Mouse (Mus musculus) ES-Bruce4 (cell line): ENCODE results near the gene Wnt6. TPM values are rescaled to one million over a fixed set of nuclear protein-coding genes. Genes with fewer than 3 reads are reported as not detected.

Experiments used
- H3K27ac ChIP-seq: 2 replicates; pipeline ENCODE4 v1.5.1; 2012; ENCODE audit warnings: low read length, inconsistent platforms; ENCODE audit not compliant: insufficient read depth
- H3K27me3 ChIP-seq: 2 replicates; pipeline ENCODE4 v1.6.1; 2012; ENCODE audit warnings: mild to moderate bottlenecking, low read length, inconsistent platforms; ENCODE audit not compliant: control insufficient read depth, poor library complexity, insufficient read depth, severe bottlenecking
- H3K36me3 ChIP-seq: 2 replicates; pipeline ENCODE4 v1.6.1; 2012; ENCODE audit warnings: inconsistent platforms, mild to moderate bottlenecking, low read length, moderate library complexity; ENCODE audit not compliant: control insufficient read depth, poor library complexity, insufficient read depth, severe bottlenecking
- H3K4me1 ChIP-seq: one replicate; pipeline ENCODE4 v1.8.1; 2011; ENCODE audit warnings: low read length; ENCODE audit not compliant: control insufficient read depth, insufficient read depth
- H3K4me3 ChIP-seq: 2 replicates; pipeline ENCODE4 v1.5.1; 2011; ENCODE audit warnings: low read depth, mild to moderate bottlenecking, low read length
- H3K9ac ChIP-seq: 2 replicates; pipeline ENCODE4 v1.6.1; 2012; ENCODE audit warnings: low read depth, mild to moderate bottlenecking, inconsistent platforms; ENCODE audit not compliant: poor library complexity, severe bottlenecking
- H3K9me3 ChIP-seq: replicated peaks from 2 replicates; pipeline ENCODE4 v1.6.1; 2012; ENCODE audit warnings: mild to moderate bottlenecking, low read length, inconsistent platforms; ENCODE audit not compliant: control insufficient read depth, poor library complexity, insufficient read depth, severe bottlenecking
- CTCF ChIP-seq: IDR thresholded peaks from one replicate; pipeline ENCODE4 v1.8.1; 2011; ENCODE audit warnings: low read depth, low read length
- EP300 ChIP-seq: IDR thresholded peaks from 2 replicates; pipeline ENCODE4 v1.6.1; 2011; ENCODE audit warnings: low read depth, low read length; ENCODE audit not compliant: insufficient read depth
- POLR2A ChIP-seq: IDR thresholded peaks from one replicate; pipeline ENCODE4 v1.8.1; 2011; ENCODE audit warnings: low read length; ENCODE audit not compliant: insufficient read depth
- polyA plus RNA-seq: library from polyadenylated mRNA; stranded (reverse); fragments of >200 nt; gene quantifications from 2 replicates; pipeline ENCODE4 v1.2.4, GENCODE M21; 2011; ENCODE audit warnings: low read depth; ENCODE audit not compliant: missing spikeins, insufficient read depth, insufficient read length

Wnt6 gene
- polyA plus RNA-seq, 1 experiment, result 5.6 TPM

GRCm38 (mm10) chr1:74752833-74753232 lies 18.9 kb upstream of the Wnt6 start:
- Histone ChIP-seq H3K27ac (no peak overlapping the region), H3K9ac (no peak overlapping the region), H3K36me3 (no peaks in the 10 kb centered on the region), H3K27me3 (no peaks in the 10 kb centered on the region), H3K4me3 (no peak overlapping the region), H3K9me3 (no peaks in the 10 kb centered on the region), H3K4me1 (peaks cover 4% of the 10 kb centered on the region)
- TF ChIP-seq EP300 (no peak), CTCF (no peak), POLR2A (no peak)

- TF ChIP-seq EP300, result no peak
- no peak for TF ChIP-seq CTCF
- no peak for TF ChIP-seq POLR2A
- no peaks in the 10 kb centered on the region for H3K27me3 ChIP-seq
- no peak overlapping the region for H3K9ac ChIP-seq
- H3K9me3 ChIP-seq, result no peaks in the 10 kb centered on the region
- no peak overlapping the region for H3K27ac ChIP-seq
- peaks cover 4% of the 10 kb centered on the region for H3K4me1 ChIP-seq
- no peak overlapping the region for H3K4me3 ChIP-seq
- no peaks in the 10 kb centered on the region for H3K36me3 ChIP-seq
These were observed 18.3 kb upstream of the Wnt6 start for GRCm38 (mm10) chr1:74753266-74753974.

GRCm38 (mm10) chr1:74754175-74754785 lies 17.4 kb upstream of the Wnt6 start:
- no peaks in the 10 kb centered on the region for H3K9me3 ChIP-seq
- no peak overlapping the region for H3K9ac ChIP-seq
- no peak overlapping the region for H3K27ac ChIP-seq
- no peak overlapping the region for H3K4me3 ChIP-seq
- no peaks in the 10 kb centered on the region for H3K27me3 ChIP-seq
- H3K36me3 ChIP-seq, result no peaks in the 10 kb centered on the region
- H3K4me1 ChIP-seq, result peaks cover 4% of the 10 kb centered on the region
- TF ChIP-seq POLR2A (no peak), CTCF (no peak), EP300 (no peak)

- Histone ChIP-seq H3K27me3 (no peaks in the 10 kb centered on the region), H3K36me3 (no peaks in the 10 kb centered on the region)
These were observed 11.9 kb upstream of the Wnt6 start for GRCm38 (mm10) chr1:74759773-74760172.

GRCm38 (mm10) chr1:74763081-74763480 lies 8.6 kb upstream of the Wnt6 start:
- Histone ChIP-seq H3K36me3 (no peaks in the 10 kb centered on the region), H3K27me3 (no peaks in the 10 kb centered on the region), H3K4me1 (no peaks in the 10 kb centered on the region), H3K9me3 (no peaks in the 10 kb centered on the region), H3K4me3 (no peak overlapping the region), H3K9ac (no peak overlapping the region), H3K27ac (no peak overlapping the region)
- TF ChIP-seq EP300 (no peak), CTCF (peak; percentile 48)

More at GRCm38 (mm10) chr1:74759773-74760172, 11.9 kb upstream of the Wnt6 start:
- no peak overlapping the region for H3K9ac ChIP-seq
- TF ChIP-seq CTCF (peak; percentile 54), POLR2A (no peak)
- no peaks in the 10 kb centered on the region for H3K4me1 ChIP-seq
- H3K9me3 ChIP-seq, result no peaks in the 10 kb centered on the region
- H3K27ac ChIP-seq, result no peak overlapping the region
- H3K4me3 ChIP-seq, result no peak overlapping the region

GRCm38 (mm10) chr1:74770727-74771466 lies 795 bp upstream of the Wnt6 start:
- no peak for TF ChIP-seq EP300
- TF ChIP-seq CTCF, result no peak
- no peaks in the 10 kb centered on the region for H3K36me3 ChIP-seq
- peak overlapping the region; percentile 37 for H3K9ac ChIP-seq
- no peaks in the 10 kb centered on the region for H3K4me1 ChIP-seq
- peak overlapping the region; percentile 42 for H3K4me3 ChIP-seq
- H3K27ac ChIP-seq, result no peak overlapping the region
- no peaks in the 10 kb centered on the region for H3K9me3 ChIP-seq
- H3K27me3 ChIP-seq, result peaks cover 24% of the 10 kb centered on the region
